Mouse (Mus musculus) forebrain, embryonic 16.5 days (tissue): ENCODE data around the gene C130050O18Rik. TPM values are rescaled to one million over a fixed set of nuclear protein-coding genes. Genes with fewer than 3 reads are reported as not detected.

ENCODE experiments used
- ATAC-seq: fragments of 200-750 bp; cut with Nextera tagmentation; 2 replicates; pipeline ENCODE4 v1.8.0; 2017; ENCODE audit warnings: mild to moderate bottlenecking, moderate library complexity
- H3K27ac ChIP-seq: fragments of 300-500 bp; sonication (generic); 2 replicates; pipeline ENCODE4 v1.5.1; 2014; ENCODE audit warnings: low read length, control low read depth
- H3K27me3 ChIP-seq: fragments of 300-500 bp; sonication (generic); replicated peaks from 2 replicates; pipeline ENCODE4 v1.6.1; 2014; ENCODE audit warnings: low read length; ENCODE audit not compliant: control insufficient read depth, insufficient read depth
- H3K36me3 ChIP-seq: fragments of 300-500 bp; sonication (generic); 2 replicates; pipeline ENCODE4 v1.6.1; 2014; ENCODE audit not compliant: control insufficient read depth, insufficient read depth
- H3K4me1 ChIP-seq: fragments of 300-500 bp; sonication (generic); replicated peaks from 2 replicates; pipeline ENCODE4 v1.6.1; 2014; ENCODE audit warnings: low read length; ENCODE audit not compliant: control insufficient read depth, insufficient read depth
- H3K4me2 ChIP-seq: fragments of 300-500 bp; sonication (generic); 2 replicates; pipeline ENCODE4 v1.6.1; 2014; ENCODE audit warnings: mild to moderate bottlenecking, low read length, control low read depth
- H3K4me3 ChIP-seq: fragments of 300-500 bp; sonication (generic); replicated peaks from 2 replicates; pipeline ENCODE4 v1.5.1; 2014; ENCODE audit warnings: mild to moderate bottlenecking, low read length, control low read depth
- H3K9ac ChIP-seq: fragments of 300-500 bp; sonication (generic); replicated peaks from 2 replicates; pipeline ENCODE4 v1.6.1; 2014; ENCODE audit warnings: low read depth, low read length, control low read depth
- H3K9me3 ChIP-seq: fragments of 300-500 bp; sonication (generic); 2 replicates; pipeline ENCODE4 v1.6.1; 2016; ENCODE audit warnings: low read length; ENCODE audit not compliant: control insufficient read depth
- WGBS: fragments of 180-500 bp; shearing (Covaris S2); extraction: QIAGEN DNeasy Blood & Tissue Kit; methylation state at CpG from one replicate; pipeline ENCODE4 v1.1.7; 2014; 5-methylcytosine and 5-hydroxymethylcytosine counted together
- polyA plus RNA-seq: library from polyadenylated mRNA; unstranded; fragments of >200 nt; fragmentation: Nextera tagmentation; extraction: Ambion mirVana; gene quantifications from 2 replicates; pipeline ENCODE4 v1.2.1, GENCODE M21; 2015

C130050O18Rik gene
- polyA plus RNA-seq, 1 experiment from 2014 or later, result 0.37 TPM

- no peak overlapping the region for H3K4me2 ChIP-seq
- no peak overlapping the region for H3K4me3 ChIP-seq
- no peak overlapping the region for H3K27ac ChIP-seq
- H3K4me1 ChIP-seq, result peaks cover 23% of the 10 kb centered on the region
- no peaks in the 10 kb centered on the region for H3K9me3 ChIP-seq
- no peaks in the 10 kb centered on the region for H3K36me3 ChIP-seq
- ATAC-seq, result no peak
- H3K27me3 ChIP-seq, result no peaks in the 10 kb centered on the region
- WGBS, result 78% methylated on average over 11 of the region's 11 CpGs
- H3K9ac ChIP-seq, result no peak overlapping the region
These were observed 36.3 kb upstream of the C130050O18Rik start for GRCm38 (mm10) chr5:139368638-139369320.

GRCm38 (mm10) chr5:139370336-139370735 lies 34.7 kb upstream of the C130050O18Rik start:
- no peak overlapping the region for H3K4me3 ChIP-seq
- H3K4me2 ChIP-seq, result no peak overlapping the region
- H3K9ac ChIP-seq, result no peak overlapping the region
- H3K36me3 ChIP-seq, result no peaks in the 10 kb centered on the region
- peaks cover 13% of the 10 kb centered on the region for H3K4me1 ChIP-seq
- 85% methylated on average over 6 of the region's 6 CpGs for WGBS
- no peaks in the 10 kb centered on the region for H3K9me3 ChIP-seq
- no peak overlapping the region for H3K27ac ChIP-seq
- H3K27me3 ChIP-seq, result no peaks in the 10 kb centered on the region
- no peak for ATAC-seq

- no peaks in the 10 kb centered on the region for H3K9me3 ChIP-seq
- H3K27ac ChIP-seq, result no peak overlapping the region
- WGBS, result 65% methylated on average over 5 of the region's 5 CpGs
- ATAC-seq, result no peak
- H3K4me2 ChIP-seq, result peak overlapping the region; percentile 88; the same call in 1 of the 2 replicates
- H3K27me3 ChIP-seq, result no peaks in the 10 kb centered on the region
- H3K4me3 ChIP-seq, result no peak overlapping the region; the same call in 1 of the 2 replicates
- no peak overlapping the region for H3K9ac ChIP-seq
- H3K36me3 ChIP-seq, result no peaks in the 10 kb centered on the region
- H3K4me1 ChIP-seq, result peaks cover 13% of the 10 kb centered on the region
These were observed 34.0 kb upstream of the C130050O18Rik start for GRCm38 (mm10) chr5:139371118-139371517.

GRCm38 (mm10) chr5:139371631-139372401 lies 33.3 kb upstream of the C130050O18Rik start:
- peak overlapping the region; percentile 88 for H3K4me2 ChIP-seq
- no peaks in the 10 kb centered on the region for H3K27me3 ChIP-seq
- 2% methylated on average over 39 of the region's 39 CpGs for WGBS
- peak overlapping the region; percentile 58; the same call in 1 of the 2 replicates for H3K27ac ChIP-seq
- H3K4me3 ChIP-seq, result peak overlapping the region; percentile 77
- H3K36me3 ChIP-seq, result no peaks in the 10 kb centered on the region
- peak overlapping the region; percentile 87 for H3K9ac ChIP-seq
- no peaks in the 10 kb centered on the region for H3K9me3 ChIP-seq
- peaks cover 13% of the 10 kb centered on the region for H3K4me1 ChIP-seq
- peak; percentile 94 for ATAC-seq

DNA sequence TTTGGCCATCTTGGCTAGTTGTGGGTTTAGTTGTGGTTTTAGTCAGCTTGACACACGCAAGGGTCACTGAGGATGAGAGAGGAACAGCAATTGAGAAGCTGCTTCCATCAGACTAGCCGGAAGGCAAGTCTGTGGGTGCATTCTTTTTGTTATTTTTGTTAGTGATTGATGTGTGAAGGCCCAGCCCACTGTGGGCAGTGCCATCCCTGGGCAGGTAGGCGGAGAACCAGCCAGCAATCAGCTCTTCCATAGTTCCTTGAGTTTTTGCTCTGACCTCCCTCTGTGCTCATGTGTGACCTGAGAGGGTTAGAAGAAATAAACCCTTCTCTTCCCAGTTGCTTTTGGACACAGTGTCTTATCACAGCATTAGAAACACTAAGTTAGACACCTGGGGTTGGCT lies 32.0 kb upstream of the C130050O18Rik start:
- Histone ChIP-seq H3K27me3 (no peaks in the 10 kb centered on the region), H3K4me3 (no peak overlapping the region), H3K4me1 (peaks cover 16% of the 10 kb centered on the region), H3K36me3 (no peaks in the 10 kb centered on the region), H3K9ac (no peak overlapping the region), H3K27ac (no peak overlapping the region), H3K4me2 (no peak overlapping the region), H3K9me3 (no peaks in the 10 kb centered on the region)
- WGBS, result 87% methylated on average over 3 of the region's 3 CpGs
- ATAC-seq, result no peak

GRCm38 (mm10) chr5:139373889-139374444 lies 31.1 kb upstream of the C130050O18Rik start:
- H3K36me3 ChIP-seq, result no peaks in the 10 kb centered on the region
- H3K4me1 ChIP-seq, result peaks cover 17% of the 10 kb centered on the region
- H3K4me2 ChIP-seq, result no peak overlapping the region
- H3K9ac ChIP-seq, result no peak overlapping the region
- WGBS, result 85% methylated on average over 6 of the region's 6 CpGs
- no peak for ATAC-seq
- no peaks in the 10 kb centered on the region for H3K27me3 ChIP-seq
- H3K27ac ChIP-seq, result no peak overlapping the region
- H3K4me3 ChIP-seq, result no peak overlapping the region
- H3K9me3 ChIP-seq, result no peaks in the 10 kb centered on the region

GRCm38 (mm10) chr5:139374841-139375240 lies 30.2 kb upstream of the C130050O18Rik start:
- Histone ChIP-seq H3K9ac (no peak overlapping the region), H3K9me3 (no peaks in the 10 kb centered on the region), H3K4me1 (peaks cover 20% of the 10 kb centered on the region), H3K4me3 (no peak overlapping the region), H3K27me3 (no peaks in the 10 kb centered on the region), H3K4me2 (no peak overlapping the region), H3K36me3 (no peaks in the 10 kb centered on the region), H3K27ac (no peak overlapping the region)
- WGBS, result 85% methylated on average over 2 of the region's 2 CpGs
- no peak for ATAC-seq

GRCm38 (mm10) chr5:139377468-139378270 lies 27.4 kb upstream of the C130050O18Rik start, which contains the start of gene Gpr146:
Gene Gpr146 (plus strand): TSS chr5:139377697.
- H3K4me2 ChIP-seq, result no peak within 1 kb of the TSS
- no peak within 1 kb of the TSS for H3K9ac ChIP-seq
- H3K4me3 ChIP-seq, result no peak within 1 kb of the TSS
- 86% methylated on average over 18 of the region's 18 CpGs for WGBS
- no peaks in the 10 kb centered on the region for H3K9me3 ChIP-seq
- H3K27me3 ChIP-seq, result no peaks in the 10 kb centered on the region
- H3K36me3 ChIP-seq, result no peaks in the 10 kb centered on the region
- no peak within 1 kb of the TSS for H3K27ac ChIP-seq
- ATAC-seq, result no peak
- peaks cover 18% of the 10 kb centered on the region for H3K4me1 ChIP-seq

DNA sequence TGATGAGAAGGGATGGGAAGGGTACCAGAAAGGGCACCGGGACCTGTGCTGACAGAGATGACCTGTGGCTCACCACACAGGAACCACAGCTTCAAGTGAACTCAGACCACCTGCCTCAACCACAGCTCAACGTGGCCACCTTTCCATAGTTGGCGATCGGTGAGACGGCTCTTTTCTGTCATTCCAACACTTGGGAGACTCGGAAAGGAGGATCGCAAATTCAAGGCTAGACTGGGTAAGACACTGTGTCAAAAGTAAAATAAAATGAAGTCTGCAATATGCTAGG lies 26.9 kb upstream of the C130050O18Rik start:
- Histone ChIP-seq H3K9me3 (no peaks in the 10 kb centered on the region), H3K9ac (no peak overlapping the region), H3K4me1 (peaks cover 17% of the 10 kb centered on the region), H3K27me3 (no peaks in the 10 kb centered on the region), H3K4me2 (no peak overlapping the region), H3K27ac (no peak overlapping the region), H3K36me3 (no peaks in the 10 kb centered on the region), H3K4me3 (no peak overlapping the region)
- 97% methylated on average over 7 of the region's 7 CpGs for WGBS
- no peak for ATAC-seq
